Mouse (Mus musculus): ENCODE data around the gene Ndufaf7.

The Ndufaf7 gene

DNA sequence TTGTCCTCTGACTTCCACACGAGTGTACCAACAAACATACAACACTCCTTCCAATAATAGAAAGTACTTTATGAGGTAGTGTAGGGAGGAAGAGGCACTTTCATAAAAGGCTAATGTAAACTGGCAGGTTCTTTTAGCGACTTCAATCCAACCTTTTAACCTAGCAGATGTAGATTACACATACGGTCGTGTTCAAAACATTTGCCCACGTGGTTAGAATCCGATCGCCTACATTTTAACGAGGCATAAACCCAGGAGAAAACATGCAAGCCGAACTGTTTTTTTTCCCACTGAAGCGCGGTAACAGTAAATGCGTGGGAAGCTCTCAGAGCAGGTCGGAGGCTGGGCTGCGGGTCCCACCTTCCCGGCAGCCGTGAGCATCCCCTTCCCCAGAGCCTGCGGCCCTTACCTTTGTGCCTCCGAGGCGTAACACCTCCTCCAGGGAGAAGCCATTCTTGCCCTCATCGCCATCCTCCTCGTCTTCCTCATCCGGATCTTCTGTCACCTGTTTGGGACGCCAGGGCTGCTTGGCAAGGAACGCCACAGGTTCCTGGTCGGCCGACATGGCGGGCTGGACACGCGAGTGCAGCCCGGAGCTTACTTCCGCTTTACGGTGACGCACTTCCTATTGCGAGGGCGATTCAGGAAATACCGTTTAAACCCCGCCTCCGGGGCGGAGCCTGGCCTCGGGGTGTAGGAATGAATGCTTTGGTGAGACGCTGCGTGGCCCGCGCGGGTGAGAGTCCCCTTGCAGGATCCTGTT is at the start of gene Ndufaf7, which contains the start of gene Cebpz:
Gene Ndufaf7, plus strand, starts transcription at position 671 of the 763 bp plus-strand sequence.
Gene Cebpz, minus strand, starts transcription at position 601 of the 763 bp plus-strand sequence.
- peak; percentile 98 to 99 for DNase-seq

DNA sequence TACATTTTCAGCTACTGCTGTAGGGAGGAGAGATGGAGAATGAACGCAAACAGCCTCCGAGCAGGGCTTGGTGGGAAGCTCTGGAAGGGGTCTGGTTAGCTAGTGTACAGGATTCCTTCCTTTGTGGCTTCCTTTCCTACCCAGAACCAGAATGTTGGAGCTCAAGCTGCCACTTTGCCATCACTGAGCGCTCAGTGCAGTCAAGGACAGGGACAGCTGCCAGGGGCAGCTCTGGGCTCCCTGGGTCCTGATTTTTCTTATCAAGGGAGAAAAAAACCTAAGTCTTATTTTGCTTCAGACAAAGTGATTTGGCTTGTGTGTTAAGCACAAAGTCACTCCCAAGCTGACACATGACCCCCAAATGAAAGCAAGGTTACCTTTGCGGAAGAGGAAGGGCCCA is 48.4 kb upstream of the Ndufaf7 start:
- DNase-seq: peak; percentile 38 to 43

DNA sequence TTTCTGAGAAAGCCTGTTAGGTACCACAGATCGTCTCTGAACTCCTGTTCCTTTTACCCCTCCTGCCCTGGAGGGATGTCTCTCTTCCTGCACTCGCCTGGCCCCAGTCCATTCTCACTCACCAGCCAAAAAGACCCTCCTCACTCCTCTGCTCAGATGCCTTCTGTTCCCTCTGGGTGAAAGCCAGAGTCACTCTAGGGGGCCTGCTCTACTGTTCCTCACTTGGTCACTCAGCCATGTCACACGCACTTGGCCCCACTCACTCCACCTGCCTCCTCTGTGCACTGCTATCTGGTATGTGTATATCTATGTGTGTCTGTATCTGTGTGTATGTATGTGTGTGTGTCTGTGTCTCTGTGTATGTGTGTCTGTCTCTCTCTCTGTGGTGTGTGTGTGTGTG is 47.8 kb upstream of the Ndufaf7 start:
- peak; percentile 61 to 72 for DNase-seq

DNA sequence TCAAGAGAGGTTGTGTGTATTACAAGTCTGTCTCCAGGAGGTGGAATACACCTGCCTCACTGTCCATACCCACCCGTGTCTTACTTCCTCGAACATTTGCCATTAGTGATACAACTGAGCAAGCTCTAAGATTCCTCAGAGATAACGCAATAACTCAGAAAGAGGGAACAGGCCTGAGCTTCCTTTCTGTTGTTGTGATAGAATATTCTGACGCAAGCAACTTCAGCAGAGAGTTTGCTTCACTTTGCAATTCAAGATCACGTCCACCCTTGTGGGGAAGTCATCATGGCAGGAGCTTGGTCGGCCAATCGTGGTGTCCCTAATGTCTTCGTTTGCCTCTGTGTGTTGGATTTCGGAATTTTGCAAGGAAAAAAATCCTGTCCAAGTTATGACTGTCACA is 45.9 kb upstream of the Ndufaf7 start:
- DNase-seq: no peak

DNA sequence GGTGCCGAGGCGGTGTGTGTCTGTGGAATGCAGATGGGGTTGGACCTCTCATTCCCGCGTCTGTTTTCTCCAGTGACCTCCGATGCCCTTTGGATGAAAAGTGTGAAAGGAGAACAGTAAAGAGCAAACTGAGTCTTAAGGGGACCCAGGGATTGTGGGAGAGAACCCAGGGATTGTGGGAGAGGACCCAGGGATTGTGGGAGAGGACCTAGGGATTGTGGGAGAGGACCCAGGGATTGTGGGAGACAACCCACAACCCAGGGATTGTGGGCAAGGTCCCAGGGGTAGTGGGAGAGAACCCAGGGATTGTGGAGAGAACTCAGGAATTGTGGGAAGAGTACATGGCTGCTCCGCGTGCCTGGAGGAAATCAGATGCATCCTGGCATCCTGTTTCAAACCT is 41.9 kb upstream of the Ndufaf7 start:
- DNase-seq: no peak

DNA sequence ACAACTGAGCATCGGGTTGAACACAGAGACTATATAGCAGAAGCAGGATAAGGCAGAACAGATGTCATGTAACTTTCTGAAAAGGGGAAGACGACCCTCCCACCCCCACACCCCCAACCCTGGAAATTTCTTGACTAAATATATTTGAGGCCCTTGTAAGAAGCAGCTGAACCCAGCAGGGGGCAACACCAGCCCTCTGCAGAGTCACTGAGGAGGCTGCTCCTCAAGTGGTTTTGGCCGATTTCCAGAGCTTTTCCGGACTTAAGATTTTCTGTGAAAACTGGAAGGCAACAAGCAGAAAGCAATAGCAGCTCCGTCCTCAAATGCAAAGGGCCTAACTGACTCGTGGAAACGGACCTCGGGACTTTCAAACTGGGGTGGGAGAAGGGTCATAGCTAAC is 41.5 kb upstream of the Ndufaf7 start:
- DNase-seq: peak in 1 of 2 experiments; percentile 34

DNA sequence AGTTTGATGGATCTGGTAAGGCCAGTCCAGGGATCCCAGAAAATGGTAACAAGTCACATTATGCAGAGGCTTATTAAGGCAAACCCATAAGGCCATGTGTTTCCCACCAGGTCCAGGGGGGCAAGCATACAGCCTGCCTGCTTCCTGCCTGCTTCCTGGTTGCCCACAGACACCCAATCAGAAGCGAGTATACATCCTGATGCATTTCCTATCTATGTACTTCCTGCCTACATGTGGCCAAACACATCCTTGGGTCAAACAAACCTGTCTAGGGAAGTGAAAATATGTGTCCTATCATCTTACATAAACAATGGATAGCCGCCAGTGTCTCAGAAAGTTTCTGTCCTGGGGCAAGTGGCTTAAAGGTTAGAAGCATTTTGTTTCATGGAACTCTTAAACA is 33.8 kb upstream of the Ndufaf7 start:
- DNase-seq: no peak

DNA sequence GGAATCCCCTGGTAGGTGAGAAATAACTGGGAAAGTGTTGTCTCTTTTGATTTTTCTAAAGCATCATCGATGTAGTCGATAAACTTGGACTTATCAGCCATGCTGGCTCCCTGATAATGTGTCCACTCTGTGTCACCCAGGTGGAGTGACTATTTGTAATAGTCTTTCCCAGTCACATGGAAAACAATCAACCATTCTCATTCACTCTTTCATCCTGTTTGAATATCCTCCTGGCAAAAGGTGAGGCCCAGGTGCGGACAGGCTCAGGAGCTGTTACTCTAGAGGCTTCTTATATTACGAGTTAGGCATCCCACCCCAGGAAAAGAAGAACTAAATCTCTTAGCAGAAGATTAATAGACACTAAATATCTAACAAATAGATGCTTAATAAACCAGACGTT is 30.0 kb upstream of the Ndufaf7 start, which contains the start of gene Sult6b1:
Gene Sult6b1, minus strand, starts transcription at position 101 of the 400 bp plus-strand sequence.
- no peak for DNase-seq

DNA sequence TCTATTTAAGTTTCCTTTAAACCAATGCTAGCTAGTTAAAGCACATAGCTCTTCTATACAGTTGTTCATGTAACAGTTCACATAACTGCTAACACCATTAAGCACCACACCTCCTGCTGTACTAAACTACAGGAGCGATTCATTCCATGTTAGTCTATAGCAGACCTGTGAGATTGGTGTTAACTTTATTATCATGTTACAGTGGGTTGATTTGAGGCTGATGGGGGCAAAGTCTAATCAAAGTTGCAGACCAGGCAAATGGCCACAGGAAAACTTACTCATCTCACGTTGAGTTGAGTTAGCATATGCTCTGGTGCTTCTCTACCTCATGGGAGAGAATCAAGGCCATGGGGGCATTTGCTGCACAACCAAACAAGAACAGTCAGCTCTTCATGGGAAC is 27.6 kb upstream of the Ndufaf7 start:
- DNase-seq: no peak

DNA sequence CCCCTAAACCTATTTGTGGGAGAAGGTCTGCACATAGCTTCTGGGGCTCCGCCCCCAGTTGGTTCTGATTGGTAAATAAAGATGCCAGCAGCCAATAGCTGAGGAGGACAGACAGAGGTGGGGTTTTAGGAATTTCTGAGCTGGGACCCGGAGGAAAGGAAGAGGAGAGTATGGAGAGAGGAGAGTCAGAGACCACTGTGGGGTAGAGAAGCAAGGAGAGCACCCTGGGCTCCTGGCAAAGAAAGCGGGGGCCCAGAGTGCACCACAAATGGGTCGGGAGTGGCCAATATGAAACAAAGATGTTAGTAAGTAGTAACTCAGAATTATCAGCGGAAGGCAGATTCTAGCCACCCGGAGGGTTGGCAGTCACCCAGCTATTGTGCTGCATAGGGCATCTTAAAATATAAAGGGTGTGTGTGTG is 24.1 kb upstream of the Ndufaf7 start:
- peak; percentile 34 to 65 for DNase-seq

DNA sequence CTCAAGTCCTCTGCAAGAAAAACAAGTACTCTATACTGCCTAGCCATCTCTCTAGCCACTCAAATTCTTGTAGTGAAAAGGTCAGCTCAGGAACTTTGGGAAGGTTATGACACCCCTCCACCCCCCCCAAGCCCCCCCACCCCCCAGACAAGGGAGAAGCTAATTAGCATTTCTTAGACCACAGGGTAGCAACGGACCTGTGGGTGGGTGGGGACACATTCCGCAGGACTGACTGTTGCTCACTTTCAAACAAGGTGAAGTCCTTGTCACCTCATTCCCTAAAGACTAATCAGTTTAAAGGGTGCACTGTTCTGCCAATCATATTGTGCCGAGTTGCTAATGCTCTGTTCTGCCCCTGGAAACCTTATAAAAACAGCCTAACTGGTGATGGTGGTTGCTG is 23.0 kb upstream of the Ndufaf7 start:
- DNase-seq: no peak

DNA sequence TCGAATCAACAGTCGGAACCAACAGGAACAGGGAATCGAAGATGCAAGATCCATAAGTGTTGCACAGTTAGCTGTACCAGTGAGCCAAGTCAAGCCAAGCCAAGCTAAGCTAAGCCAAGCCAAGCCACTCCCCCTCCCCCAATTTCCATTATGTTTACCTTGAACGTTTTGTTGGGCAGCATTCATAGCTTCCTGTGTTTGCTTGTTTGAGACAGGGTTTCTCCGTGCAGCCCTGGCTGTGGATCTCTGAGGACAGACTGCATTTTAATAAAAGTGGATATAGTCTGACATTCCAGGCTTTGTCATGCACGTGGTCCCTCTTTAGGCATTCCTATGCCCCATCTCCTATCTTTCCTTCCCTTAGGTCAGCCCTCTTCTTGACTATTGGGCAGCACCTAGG is 21.2 kb upstream of the Ndufaf7 start:
- DNase-seq: peak in 1 of 2 experiments; percentile 10

DNA sequence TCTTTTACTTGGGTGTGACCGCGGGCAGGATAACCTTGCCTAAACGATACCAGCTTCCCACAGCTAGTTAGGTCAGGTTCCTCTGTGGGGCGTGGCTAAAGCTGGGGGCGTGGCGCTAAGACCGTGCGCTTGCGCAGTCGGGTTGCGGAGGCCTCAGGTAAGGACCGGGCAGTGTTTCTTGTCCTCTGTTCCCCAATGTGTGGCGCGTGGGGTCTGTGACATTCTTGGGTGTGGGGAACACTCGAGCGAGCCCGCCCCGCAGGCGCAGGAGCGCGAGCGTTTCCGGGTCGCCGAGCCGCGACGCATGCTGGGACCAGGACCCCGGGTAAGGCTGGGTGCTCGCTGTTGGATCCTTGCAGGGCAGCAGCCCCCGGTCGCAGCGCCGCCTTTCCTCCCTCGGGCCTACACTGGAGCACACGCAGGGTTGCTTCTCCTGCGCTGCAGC is 20.5 kb upstream of the Ndufaf7 start, which contains the start of gene Cebpzos:
Gene Cebpzos, plus strand, starts transcription at position 132 of the 445 bp plus-strand sequence.
- peak; percentile 91 to 94 for DNase-seq

DNA sequence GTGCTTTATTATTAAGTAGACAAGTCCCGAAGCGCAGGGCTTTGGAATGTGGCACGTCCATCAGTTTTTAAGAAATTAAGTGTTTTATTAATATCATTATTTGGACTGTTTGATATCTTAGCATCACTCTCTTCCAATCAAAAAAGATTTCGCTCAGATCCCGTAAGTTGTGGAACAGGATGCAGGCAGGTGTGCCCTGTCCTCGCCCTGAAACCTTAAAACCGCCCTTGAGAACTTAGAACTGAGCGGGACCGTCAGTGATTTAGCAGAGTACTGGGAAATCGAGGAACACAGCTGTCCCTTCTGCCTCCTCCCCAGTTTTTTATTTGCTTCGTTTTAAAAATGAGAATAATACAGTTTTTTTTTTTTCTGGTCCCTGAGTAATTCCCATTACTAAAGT is 20.0 kb upstream of the Ndufaf7 start:
- DNase-seq: peak in 1 of 2 experiments; percentile 14

DNA sequence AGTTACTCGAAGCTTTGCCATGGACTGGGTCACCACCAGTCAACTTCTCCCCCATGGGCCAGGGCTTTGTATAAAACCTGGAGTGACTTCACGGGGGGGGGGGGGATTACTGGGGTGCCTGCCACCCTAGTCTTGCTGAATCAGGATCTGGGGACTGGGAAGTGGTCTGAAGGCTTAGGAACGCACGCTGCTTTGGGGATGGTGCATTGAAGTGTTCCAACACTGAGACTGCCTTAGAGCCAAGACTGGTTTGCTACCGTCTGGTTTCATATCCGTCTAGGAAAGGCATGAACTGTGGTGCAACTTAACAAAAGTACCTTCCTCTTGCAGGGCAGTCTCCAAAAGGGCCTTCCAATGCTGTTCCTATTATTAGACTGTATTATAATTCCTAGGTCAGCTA is 19.2 kb upstream of the Ndufaf7 start:
- no peak for DNase-seq

DNA sequence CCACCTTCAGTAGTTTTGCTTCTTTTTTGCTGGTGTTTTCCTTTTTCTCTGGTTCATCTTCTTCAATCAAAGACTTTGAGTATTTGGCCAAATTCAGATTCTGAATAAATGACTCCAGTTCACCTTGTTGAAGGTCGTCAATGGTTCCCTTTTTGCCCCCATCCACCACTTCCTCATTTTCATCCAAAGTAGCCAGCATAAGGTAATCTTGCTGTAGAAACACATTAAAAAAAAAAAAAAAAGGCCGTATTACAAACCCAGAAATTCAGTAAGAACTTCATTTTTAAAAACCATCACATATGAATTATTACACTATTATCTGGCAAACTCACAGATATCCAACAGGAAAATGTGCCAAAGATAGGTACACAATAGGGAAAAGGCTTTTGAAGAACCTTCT is 1.1 kb upstream of the Ndufaf7 start:
- DNase-seq: no peak

DNA sequence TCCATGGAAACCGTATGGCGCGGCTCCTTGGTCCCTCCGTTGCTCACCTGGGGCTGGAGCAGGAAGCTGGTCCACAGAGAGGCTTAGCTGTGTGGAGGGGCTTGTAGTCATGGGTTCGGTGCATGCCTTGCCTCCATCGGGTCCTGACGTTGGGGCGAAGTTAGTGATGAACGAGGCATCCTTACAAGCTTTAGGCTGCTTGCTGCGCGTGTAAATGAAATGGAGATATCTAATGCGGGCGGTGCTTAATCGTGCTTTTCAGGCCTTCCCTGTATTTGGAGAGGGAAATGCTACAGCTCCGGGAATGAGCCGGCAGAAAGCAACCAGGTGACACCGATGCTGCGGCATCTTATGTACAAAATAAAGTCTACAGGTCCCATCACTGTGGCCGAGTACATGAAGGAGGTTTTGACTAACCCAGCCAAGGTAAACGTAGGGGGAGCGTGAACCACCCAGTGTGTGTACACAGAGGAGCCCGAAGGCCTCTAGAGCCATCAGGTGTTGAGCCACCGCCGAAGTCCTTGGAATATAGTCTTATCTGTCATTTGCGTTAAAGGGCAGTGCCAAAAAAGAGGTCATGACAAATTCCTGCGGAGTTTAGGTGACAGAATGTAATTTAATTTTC is 405 bp downstream of the Ndufaf7 start:
- DNase-seq: peak in 1 of 2 experiments; percentile 38

DNA sequence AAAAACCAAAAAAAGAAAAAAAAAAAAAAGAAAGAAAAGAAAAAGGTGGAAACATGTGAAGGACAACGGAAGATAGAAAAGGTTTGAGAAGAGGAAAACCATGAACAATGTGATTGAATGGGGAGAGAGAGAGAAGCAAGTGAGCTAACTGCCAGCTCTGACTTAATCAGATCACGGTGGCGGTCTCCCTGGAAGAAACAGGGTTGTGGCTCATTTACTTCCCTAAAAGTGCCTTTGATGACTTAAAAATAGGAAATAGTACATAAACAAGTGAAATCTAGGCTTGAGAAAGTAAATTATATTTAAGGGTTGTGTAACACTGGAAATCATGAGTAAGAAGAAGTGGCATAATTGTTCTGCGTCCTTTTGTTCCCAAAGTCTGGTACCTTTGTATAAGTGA is 2.0 kb downstream of the Ndufaf7 start:
- no peak for DNase-seq

DNA sequence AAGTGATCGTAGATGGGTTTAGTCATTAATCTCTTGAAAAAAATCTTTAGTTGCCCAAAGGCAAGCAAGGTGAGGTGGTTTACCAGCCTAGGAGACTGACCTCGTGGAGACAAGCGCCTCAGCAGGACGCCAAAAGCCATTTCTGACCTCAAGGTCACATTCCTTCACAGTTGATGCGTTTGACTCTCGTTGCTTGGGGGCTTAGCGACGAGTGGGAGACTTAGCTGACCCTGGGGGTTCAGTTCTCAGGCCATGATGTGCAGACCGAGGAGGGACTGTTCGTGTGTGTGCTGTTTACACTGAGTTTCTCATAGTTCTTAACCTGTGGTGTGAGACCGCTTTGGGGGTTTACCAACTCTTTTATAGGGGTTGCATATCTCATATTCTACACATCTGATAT is 5.6 kb downstream of the Ndufaf7 start:
- DNase-seq: no peak

DNA sequence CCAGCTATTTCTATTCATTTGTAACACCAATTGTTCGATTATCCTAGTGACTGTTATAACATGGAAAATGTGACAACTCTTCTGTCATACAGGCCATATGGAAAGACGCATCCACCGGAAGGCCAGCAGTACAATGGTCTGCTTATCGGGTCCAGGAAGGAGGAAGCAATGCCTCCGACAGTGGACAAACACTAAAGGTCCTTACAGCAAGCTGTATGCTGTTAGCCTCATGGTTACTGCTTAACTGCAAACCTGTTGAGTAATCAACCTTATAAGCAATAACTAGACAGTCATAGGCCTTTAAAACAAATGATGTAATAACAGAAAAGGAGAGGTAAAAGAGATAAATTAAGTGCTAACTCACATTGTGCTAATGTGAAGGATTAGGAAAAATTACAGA is 14.3 kb downstream of the Ndufaf7 start:
- no peak for DNase-seq

DNA sequence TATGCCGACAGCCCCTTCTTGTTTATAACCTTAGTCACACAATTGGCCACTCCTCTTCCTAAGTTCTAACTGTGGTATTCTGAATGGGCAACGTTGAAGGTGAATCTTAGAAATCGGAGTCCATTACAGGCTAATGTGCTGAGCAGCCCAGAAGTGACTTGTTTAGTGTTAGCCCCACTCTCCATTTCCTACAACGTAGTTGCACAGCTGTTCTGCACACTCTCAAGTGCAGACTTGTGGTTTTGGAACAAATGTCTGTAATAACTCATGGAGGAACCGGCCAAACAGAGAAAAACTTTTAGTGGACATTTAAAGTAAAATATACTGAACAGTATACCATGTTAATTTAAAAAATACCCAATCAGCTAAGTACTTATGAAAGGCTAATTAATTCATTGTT is 15.1 kb downstream of the Ndufaf7 start:
- DNase-seq: no peak

DNA sequence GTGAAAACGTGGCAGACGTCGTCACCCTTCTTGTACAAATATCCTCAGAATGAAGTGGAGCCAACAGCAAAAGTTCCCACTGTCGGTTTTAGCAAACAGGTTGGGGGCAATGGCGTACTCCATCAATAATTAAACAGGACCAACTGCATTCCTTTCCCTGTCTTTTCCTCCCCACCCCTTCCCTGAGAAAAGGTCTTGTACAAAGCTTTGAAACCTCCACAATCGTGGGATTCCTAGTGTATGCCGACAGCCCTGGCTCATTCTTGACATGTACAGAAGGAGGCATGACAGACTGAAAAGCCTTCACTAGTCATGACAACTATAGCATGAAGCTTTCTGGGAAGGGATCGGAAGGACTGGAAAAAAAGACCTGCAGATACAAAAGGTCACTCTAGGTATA is 16.3 kb downstream of the Ndufaf7 start:
- DNase-seq: no peak

DNA sequence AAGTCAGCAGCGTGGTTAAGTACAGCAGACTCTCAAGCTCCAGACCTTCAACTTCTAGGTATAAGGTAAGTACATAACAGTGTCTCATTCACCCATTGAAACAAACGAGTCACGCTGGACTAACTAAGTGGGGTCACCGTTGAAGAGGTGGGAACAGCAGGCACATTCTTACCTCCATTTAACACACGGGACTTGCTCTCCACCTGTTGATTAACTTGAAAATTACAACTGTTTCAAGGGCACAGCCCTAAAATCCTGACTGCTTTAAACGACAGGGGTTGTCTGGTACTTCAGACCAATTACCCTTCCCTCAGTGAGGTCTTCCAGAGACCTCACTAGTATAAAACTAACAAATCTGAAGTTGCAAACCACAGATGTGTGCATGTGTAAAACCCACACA is 22.5 kb downstream of the Ndufaf7 start:
- no peak for DNase-seq

DNA sequence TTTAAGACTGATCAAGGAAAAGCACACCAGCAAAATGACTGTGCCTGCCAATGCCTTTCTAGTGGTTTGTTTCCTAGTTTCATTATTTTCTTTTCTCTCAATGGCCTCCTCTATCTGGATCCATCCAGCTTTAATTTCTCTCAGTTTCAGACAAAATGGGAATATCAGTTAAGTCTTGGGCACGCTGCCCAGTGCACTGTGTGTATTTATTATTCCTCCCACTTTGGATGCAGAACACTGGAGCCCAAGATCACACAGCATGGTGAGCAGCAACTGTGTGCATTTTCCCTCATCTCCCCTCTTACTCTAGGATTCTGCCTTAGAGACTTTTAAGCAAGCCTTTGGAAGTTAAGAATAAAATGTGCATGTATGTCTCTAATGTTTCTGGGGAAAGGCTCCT is 27.5 kb downstream of the Ndufaf7 start:
- DNase-seq: no peak

All from cerebellum, postnatal 25 days (tissue).